Mouse (Mus musculus) liver, embryonic 15.5 days (tissue): ENCODE measurements around the gene Agl. TPM values are rescaled to one million over a fixed set of nuclear protein-coding genes. Genes with fewer than 3 reads are reported as not detected.
A peak's percentile ranks its signal among the peaks of the same experiment; 100 is the strongest.

Experiments
- ATAC-seq: fragments of 200-750 bp; cut with Nextera tagmentation; 2 replicates; pipeline ENCODE4 v1.8.0; 2017; ENCODE audit warnings: moderate number of reproducible peaks, mild to moderate bottlenecking, moderate library complexity; ENCODE audit not compliant: insufficient read depth
- H3K27ac ChIP-seq: fragments of 300-500 bp; sonication (generic); replicated peaks from 2 replicates; pipeline ENCODE4 v1.5.1; 2015; ENCODE audit warnings: mild to moderate bottlenecking, inconsistent platforms
- H3K27me3 ChIP-seq: fragments of 300-500 bp; sonication (generic); 2 replicates; pipeline ENCODE4 v1.6.1; 2015; ENCODE audit warnings: mild to moderate bottlenecking, inconsistent platforms
- H3K36me3 ChIP-seq: fragments of 300-500 bp; sonication (generic); replicated peaks from 2 replicates; pipeline ENCODE4 v1.6.1; 2015; ENCODE audit warnings: moderate library complexity, mild to moderate bottlenecking, inconsistent platforms
- H3K4me1 ChIP-seq: fragments of 300-500 bp; sonication (generic); replicated peaks from 2 replicates; pipeline ENCODE4 v1.6.1; 2015; ENCODE audit warnings: inconsistent platforms
- H3K4me2 ChIP-seq: fragments of 300-500 bp; sonication (generic); 2 replicates; pipeline ENCODE4 v1.6.1; 2015; ENCODE audit warnings: moderate library complexity, mild to moderate bottlenecking, inconsistent platforms
- H3K4me3 ChIP-seq: fragments of 300-500 bp; sonication (generic); replicated peaks from 2 replicates; pipeline ENCODE4 v1.5.1; 2015; ENCODE audit warnings: mild to moderate bottlenecking, inconsistent platforms
- H3K9ac ChIP-seq: fragments of 300-500 bp; sonication (generic); 2 replicates; pipeline ENCODE4 v1.6.1; 2015; ENCODE audit warnings: moderate library complexity, mild to moderate bottlenecking, inconsistent platforms
- H3K9me3 ChIP-seq: fragments of 300-500 bp; sonication (generic); replicated peaks from 2 replicates; pipeline ENCODE4 v1.6.1; 2016; ENCODE audit warnings: inconsistent platforms
- WGBS: fragments of 180-500 bp; shearing (Covaris S2); methylation state at CpG from one replicate; pipeline ENCODE4 v1.1.7; 2015; ENCODE audit warnings: mixed read lengths; ENCODE audit not compliant: insufficient replicate concordance; 5-methylcytosine and 5-hydroxymethylcytosine counted together
- polyA plus RNA-seq: library from polyadenylated mRNA; unstranded; fragments of >200 nt; fragmentation: Nextera tagmentation; extraction: Ambion mirVana; gene quantifications from 2 replicates; pipeline ENCODE4 v1.2.1, GENCODE M21; 2015

Gene Agl
- polyA plus RNA-seq, 1 experiment from 2014 or later, result 10.3 TPM

GRCm38 (mm10) chr3:116835770-116836680, 28.1 kb upstream of the Agl start:
- Histone ChIP-seq H3K4me2 (peak overlapping the region; percentile 73), H3K27ac (no peak overlapping the region), H3K9ac (0 out of 2 replicates have a peak overlapping the region, but pooled peaks have one; percentile 3), H3K9me3 (no peaks in the 10 kb centered on the region), H3K27me3 (no peaks in the 10 kb centered on the region), H3K36me3 (no peaks in the 10 kb centered on the region), H3K4me3 (peak overlapping the region; percentile 42), H3K4me1 (peaks cover 10% of the 10 kb centered on the region)
- peak; percentile 66 for ATAC-seq
- WGBS, result 21% methylated on average over 21 of the region's 21 CpGs

GRCm38 (mm10) chr3:116835350-116835749, 27.4 kb upstream of the Agl start:
- ATAC-seq, result no peak
- Histone ChIP-seq H3K27me3 (no peaks in the 10 kb centered on the region), H3K4me1 (peaks cover 10% of the 10 kb centered on the region), H3K4me2 (peak overlapping the region; percentile 73), H3K36me3 (no peaks in the 10 kb centered on the region), H3K27ac (no peak overlapping the region), H3K9me3 (no peaks in the 10 kb centered on the region), H3K4me3 (no peak overlapping the region), H3K9ac (no peak overlapping the region)
- 47% methylated on average over 4 of the region's 4 CpGs for WGBS

- Histone ChIP-seq H3K4me1 (peaks cover 10% of the 10 kb centered on the region), H3K27ac (no peak overlapping the region), H3K9ac (no peak overlapping the region), H3K36me3 (no peaks in the 10 kb centered on the region), H3K4me3 (no peak overlapping the region), H3K4me2 (no peak overlapping the region), H3K27me3 (no peaks in the 10 kb centered on the region), H3K9me3 (no peaks in the 10 kb centered on the region)
- WGBS, result 74% methylated on average over 6 of the region's 6 CpGs
- ATAC-seq, result no peak
Observed at GRCm38 (mm10) chr3:116834241-116834640, 26.3 kb upstream of the Agl start.

- no peak overlapping the region for H3K4me3 ChIP-seq
- H3K9ac ChIP-seq, result no peak overlapping the region
- ATAC-seq, result no peak
- no peaks in the 10 kb centered on the region for H3K9me3 ChIP-seq
- H3K27ac ChIP-seq, result no peak overlapping the region
- 69% methylated on average over 4 of the region's 4 CpGs for WGBS
- H3K4me2 ChIP-seq, result no peak overlapping the region
- peaks cover 10% of the 10 kb centered on the region for H3K4me1 ChIP-seq
- H3K36me3 ChIP-seq, result no peaks in the 10 kb centered on the region
- H3K27me3 ChIP-seq, result no peaks in the 10 kb centered on the region
Observed at GRCm38 (mm10) chr3:116833491-116833890, 25.5 kb upstream of the Agl start.

GRCm38 (mm10) chr3:116832526-116833310, 24.8 kb upstream of the Agl start:
- H3K36me3 ChIP-seq, result no peaks in the 10 kb centered on the region
- no peak overlapping the region for H3K4me3 ChIP-seq
- H3K27me3 ChIP-seq, result no peaks in the 10 kb centered on the region
- ATAC-seq, result no peak
- H3K4me2 ChIP-seq, result no peak overlapping the region
- no peak overlapping the region for H3K27ac ChIP-seq
- H3K9ac ChIP-seq, result no peak overlapping the region
- peaks cover 10% of the 10 kb centered on the region for H3K4me1 ChIP-seq
- no peaks in the 10 kb centered on the region for H3K9me3 ChIP-seq
- 78% methylated on average over 7 of the region's 7 CpGs for WGBS

- Histone ChIP-seq H3K9ac (no peak overlapping the region), H3K36me3 (no peaks in the 10 kb centered on the region), H3K27ac (no peak overlapping the region), H3K9me3 (no peaks in the 10 kb centered on the region), H3K4me2 (no peak overlapping the region), H3K4me3 (no peak overlapping the region), H3K27me3 (no peaks in the 10 kb centered on the region), H3K4me1 (peaks cover 5% of the 10 kb centered on the region; the same call in 1 of the 2 replicates)
- no peak for ATAC-seq
- WGBS, result 58% methylated on average over 5 of the region's 5 CpGs
Observed at GRCm38 (mm10) chr3:116831324-116831723, 23.4 kb upstream of the Agl start.

- no peaks in the 10 kb centered on the region for H3K27me3 ChIP-seq
- no peaks in the 10 kb centered on the region for H3K4me1 ChIP-seq
- H3K4me2 ChIP-seq, result no peak overlapping the region
- no peaks in the 10 kb centered on the region for H3K9me3 ChIP-seq
- H3K36me3 ChIP-seq, result no peaks in the 10 kb centered on the region
- no peak overlapping the region for H3K4me3 ChIP-seq
- H3K9ac ChIP-seq, result no peak overlapping the region
- H3K27ac ChIP-seq, result no peak overlapping the region
- WGBS, result 54% methylated on average over 10 of the region's 10 CpGs
- no peak for ATAC-seq
Observed at GRCm38 (mm10) chr3:116829274-116829920, 21.4 kb upstream of the Agl start.

- 61% methylated on average over 4 of the region's 4 CpGs for WGBS
- Histone ChIP-seq H3K9ac (no peak overlapping the region), H3K4me3 (no peak overlapping the region), H3K36me3 (no peaks in the 10 kb centered on the region), H3K27me3 (no peaks in the 10 kb centered on the region), H3K4me2 (no peak overlapping the region), H3K4me1 (no peaks in the 10 kb centered on the region), H3K9me3 (no peaks in the 10 kb centered on the region), H3K27ac (no peak overlapping the region)
- no peak for ATAC-seq
Observed at GRCm38 (mm10) chr3:116826471-116827215, 18.7 kb upstream of the Agl start.

- Histone ChIP-seq H3K4me3 (no peak overlapping the region), H3K27ac (no peak overlapping the region), H3K9me3 (no peaks in the 10 kb centered on the region), H3K27me3 (no peaks in the 10 kb centered on the region), H3K4me1 (no peaks in the 10 kb centered on the region), H3K4me2 (no peak overlapping the region), H3K9ac (no peak overlapping the region), H3K36me3 (no peaks in the 10 kb centered on the region)
- 82% methylated on average over 7 of the region's 7 CpGs for WGBS
- ATAC-seq, result no peak
Observed at GRCm38 (mm10) chr3:116817231-116817630, 9.3 kb upstream of the Agl start.

GRCm38 (mm10) chr3:116816674-116817215, 8.8 kb upstream of the Agl start:
- H3K27me3 ChIP-seq, result no peaks in the 10 kb centered on the region
- WGBS, result 66% methylated on average over 3 of the region's 3 CpGs
- no peaks in the 10 kb centered on the region for H3K9me3 ChIP-seq
- H3K9ac ChIP-seq, result no peak overlapping the region
- ATAC-seq, result no peak
- no peaks in the 10 kb centered on the region for H3K36me3 ChIP-seq
- H3K4me2 ChIP-seq, result no peak overlapping the region
- H3K4me1 ChIP-seq, result no peaks in the 10 kb centered on the region
- no peak overlapping the region for H3K4me3 ChIP-seq
- H3K27ac ChIP-seq, result no peak overlapping the region
